Mouse (Mus musculus): ENCODE data around the gene Kcnk2. TPM values are rescaled to one million over a fixed set of nuclear protein-coding genes. Genes with fewer than 3 reads are reported as not detected.
A peak's percentile ranks its signal among the peaks of the same experiment; 100 is the strongest.
"Not testable (repeated sequence)": the region's sequence is repeated elsewhere in the genome, so short reads cannot be mapped to it uniquely, and the experiment has no call there.

Kcnk2 gene
- total RNA-seq, 2 experiments from 2014 or later, result 39.0 to 43.4 TPM

GRCm38 (mm10) chr1:189343301-189344251 is 58.5 kb downstream of the Kcnk2 start:
- DNase-seq (ENCODE audit: extremely low spot score in 1 of 2, low spot score in 1 of 2), result peak; percentile 49 to 51

GRCm38 (mm10) chr1:189342416-189343104 is 59.5 kb downstream of the Kcnk2 start:
- DNase-seq (ENCODE audit: extremely low spot score in 1 of 2, low spot score in 1 of 2), result peak; percentile 25 to 28

GRCm38 (mm10) chr1:189341381-189341917 is 60.6 kb downstream of the Kcnk2 start:
- DNase-seq (ENCODE audit: extremely low spot score in 1 of 2, low spot score in 1 of 2), result no peak

- no peak for DNase-seq (ENCODE audit: extremely low spot score in 1 of 2, low spot score in 1 of 2)
Observed at GRCm38 (mm10) chr1:189315896-189316295, 86.2 kb downstream of the Kcnk2 start.

GRCm38 (mm10) chr1:189314495-189314894 is 87.6 kb downstream of the Kcnk2 start:
- no peak for DNase-seq (ENCODE audit: extremely low spot score in 1 of 2, low spot score in 1 of 2)

GRCm38 (mm10) chr1:189313750-189314149 is 88.3 kb downstream of the Kcnk2 start:
- no peak for DNase-seq (ENCODE audit: extremely low spot score in 1 of 2, low spot score in 1 of 2)

- DNase-seq (ENCODE audit: extremely low spot score in 1 of 2, low spot score in 1 of 2), result no peak
Observed at GRCm38 (mm10) chr1:189310145-189310544, 91.9 kb downstream of the Kcnk2 start.

- DNase-seq (ENCODE audit: extremely low spot score in 1 of 2, low spot score in 1 of 2), result no peak
Observed at GRCm38 (mm10) chr1:189304988-189305522, 97.0 kb downstream of the Kcnk2 start.

- DNase-seq (ENCODE audit: extremely low spot score in 1 of 2, low spot score in 1 of 2), result no peak
Observed at GRCm38 (mm10) chr1:189303001-189303400, 99.1 kb downstream of the Kcnk2 start.

GRCm38 (mm10) chr1:189293679-189294406 is 108.2 kb downstream of the Kcnk2 start:
- no peak for DNase-seq (ENCODE audit: extremely low spot score in 1 of 2, low spot score in 1 of 2)

- peak in 1 of 2 experiments; percentile 15 for DNase-seq (ENCODE audit: extremely low spot score in 1 of 2, low spot score in 1 of 2)
Observed at GRCm38 (mm10) chr1:189290885-189291284, 111.2 kb downstream of the Kcnk2 start.

- no peak for DNase-seq (ENCODE audit: extremely low spot score in 1 of 2, low spot score in 1 of 2)
Observed at GRCm38 (mm10) chr1:189288948-189289347, 113.1 kb downstream of the Kcnk2 start.

GRCm38 (mm10) chr1:189272281-189272680 is 129.8 kb downstream of the Kcnk2 start:
- DNase-seq (ENCODE audit: extremely low spot score in 1 of 2, low spot score in 1 of 2), result no peak

GRCm38 (mm10) chr1:189253631-189254030 is 148.4 kb downstream of the Kcnk2 start:
- DNase-seq (ENCODE audit: extremely low spot score in 1 of 2, low spot score in 1 of 2), result no peak

- peak in 1 of 2 experiments; percentile 26 for DNase-seq (ENCODE audit: extremely low spot score in 1 of 2, low spot score in 1 of 2)
Observed at GRCm38 (mm10) chr1:189253207-189253606, 148.9 kb downstream of the Kcnk2 start.

- DNase-seq (ENCODE audit: extremely low spot score in 1 of 2, low spot score in 1 of 2), result not testable (repeated sequence)
Observed at GRCm38 (mm10) chr1:189243206-189243605, 158.9 kb downstream of the Kcnk2 start.

GRCm38 (mm10) chr1:189235261-189235660 is 166.8 kb downstream of the Kcnk2 start:
- DNase-seq (ENCODE audit: extremely low spot score in 1 of 2, low spot score in 1 of 2), result no peak

GRCm38 (mm10) chr1:189232829-189233228 is 169.2 kb downstream of the Kcnk2 start:
- DNase-seq (ENCODE audit: extremely low spot score in 1 of 2, low spot score in 1 of 2), result no peak

- peak in 1 of 2 experiments; percentile 24 for DNase-seq (ENCODE audit: extremely low spot score in 1 of 2, low spot score in 1 of 2)
Observed at GRCm38 (mm10) chr1:189228222-189229084, 173.6 kb downstream of the Kcnk2 start.
